Mouse (Mus musculus) urinary bladder, adult 2 months (tissue): ENCODE results near the gene Thrap3. TPM values are rescaled to one million over a fixed set of nuclear protein-coding genes. Genes with fewer than 3 reads are reported as not detected.
A peak's percentile ranks its signal among the peaks of the same experiment; 100 is the strongest.

Experiments used
- DNase-seq: peaks from one replicate; pipeline ENCODE4 v3.0.0; 2022; ENCODE audit warnings: low spot score
- polyA plus RNA-seq: library from polyadenylated mRNA; depleted of rRNA; stranded (reverse); fragments of >200 nt; gene quantifications from 2 replicates; pipeline ENCODE4 v1.2.3, GENCODE M21; 2012; rRNA removed

Thrap3 gene
- polyA plus RNA-seq, 1 experiment, result 111 TPM

- DNase-seq, result peak; percentile 16
Observed at GRCm38 (mm10) chr4:126146974-126147532, 55.5 kb downstream of the Thrap3 start.

GRCm38 (mm10) chr4:126145396-126145795, 57.2 kb downstream of the Thrap3 start:
- no peak for DNase-seq

GRCm38 (mm10) chr4:126141021-126141420, 61.5 kb downstream of the Thrap3 start:
- no peak for DNase-seq

DNA sequence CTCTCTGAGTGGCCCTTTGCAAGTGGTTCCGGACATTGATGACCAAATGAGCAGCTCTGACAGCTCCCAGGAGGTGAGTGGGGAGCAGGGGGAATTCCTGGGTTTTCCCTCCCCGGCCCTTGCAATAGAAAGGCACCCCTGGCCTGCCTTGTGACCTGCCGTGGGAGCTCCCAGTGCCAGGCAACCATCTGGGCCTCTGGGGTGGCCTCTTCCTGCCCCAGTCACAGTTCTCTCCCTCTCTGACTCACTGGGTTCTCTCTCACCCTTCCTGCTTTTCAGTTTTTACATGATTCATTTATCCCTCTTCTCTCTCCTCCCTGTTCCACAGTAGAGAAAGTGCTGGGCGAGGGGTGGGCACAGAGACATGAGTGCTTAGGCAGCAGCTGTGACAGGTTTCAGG, 64.8 kb downstream of the Thrap3 start:
- no peak for DNase-seq

DNA sequence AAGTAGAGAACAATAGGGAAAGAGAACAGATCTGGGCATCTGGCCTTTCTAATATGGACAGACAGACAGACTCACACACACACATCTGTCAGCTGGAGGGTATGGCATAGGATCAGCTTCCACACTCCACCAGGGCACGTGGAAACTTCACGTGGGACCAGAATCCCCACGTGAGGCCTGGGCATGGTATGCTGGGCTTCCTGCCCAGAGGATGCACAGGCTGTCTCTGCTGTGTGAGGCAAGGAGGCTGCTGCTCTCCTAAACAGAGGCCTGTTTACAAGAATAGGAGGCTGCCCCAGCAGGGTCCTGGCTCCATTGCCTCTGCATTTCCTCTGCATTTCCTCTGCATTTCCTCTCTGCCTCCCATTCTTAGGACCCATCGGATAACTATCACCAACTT, 67.9 kb downstream of the Thrap3 start:
- no peak for DNase-seq

- no peak for DNase-seq
Observed at GRCm38 (mm10) chr4:126134236-126134635, 68.3 kb downstream of the Thrap3 start.

DNA sequence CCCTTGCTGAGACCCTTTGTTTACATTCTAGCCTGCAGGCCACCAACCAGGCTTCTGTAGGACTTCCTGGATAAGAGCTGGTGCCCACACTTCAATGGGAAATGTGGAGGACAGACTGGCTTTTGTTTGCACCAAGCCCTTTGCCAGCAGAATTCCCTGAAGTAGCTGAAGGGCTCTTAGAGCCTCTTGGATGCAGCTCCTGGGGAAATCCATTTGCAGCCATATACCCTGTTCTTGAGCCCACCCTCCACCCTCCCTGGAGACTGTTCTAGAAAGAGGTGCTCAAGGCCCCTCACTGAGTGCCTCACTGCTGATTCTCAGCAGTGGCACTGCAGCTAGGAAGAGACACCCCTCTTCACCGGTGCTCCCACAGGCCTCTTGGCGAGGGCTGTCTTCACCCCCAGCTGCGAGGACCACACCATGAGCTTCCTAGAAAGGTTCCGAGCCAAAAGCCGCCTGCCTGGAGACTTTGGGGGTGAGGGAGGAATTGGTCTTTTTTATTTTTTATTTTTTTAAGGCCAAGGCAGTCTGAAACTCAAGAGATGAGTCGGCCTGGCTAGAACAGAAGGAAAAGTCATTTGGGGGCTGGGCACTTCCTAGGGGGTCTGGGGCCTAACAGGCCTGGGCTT, 69.8 kb downstream of the Thrap3 start:
- no peak for DNase-seq

GRCm38 (mm10) chr4:126131290-126132121, 71.1 kb downstream of the Thrap3 start:
- no peak for DNase-seq

DNA sequence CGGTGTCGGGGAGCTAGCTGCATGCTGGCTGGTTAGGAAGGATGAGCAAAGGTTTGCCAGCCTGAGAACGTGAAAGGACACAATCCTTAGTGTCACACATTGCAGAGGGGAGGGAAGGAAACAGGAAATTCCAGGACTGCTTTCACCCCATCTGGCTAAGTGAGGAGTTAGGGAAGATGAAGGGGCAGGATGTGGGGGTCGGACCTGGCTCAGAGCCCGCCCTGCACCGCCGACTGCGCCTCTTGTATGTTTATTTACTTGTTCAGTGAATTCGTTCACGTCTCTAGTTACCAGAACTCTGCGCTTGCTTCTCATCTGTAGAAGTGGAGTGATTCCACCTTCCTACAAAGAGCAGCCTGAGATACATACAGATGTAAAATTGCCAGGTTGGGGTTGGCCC, 72.1 kb downstream of the Thrap3 start:
- DNase-seq, result no peak

DNA sequence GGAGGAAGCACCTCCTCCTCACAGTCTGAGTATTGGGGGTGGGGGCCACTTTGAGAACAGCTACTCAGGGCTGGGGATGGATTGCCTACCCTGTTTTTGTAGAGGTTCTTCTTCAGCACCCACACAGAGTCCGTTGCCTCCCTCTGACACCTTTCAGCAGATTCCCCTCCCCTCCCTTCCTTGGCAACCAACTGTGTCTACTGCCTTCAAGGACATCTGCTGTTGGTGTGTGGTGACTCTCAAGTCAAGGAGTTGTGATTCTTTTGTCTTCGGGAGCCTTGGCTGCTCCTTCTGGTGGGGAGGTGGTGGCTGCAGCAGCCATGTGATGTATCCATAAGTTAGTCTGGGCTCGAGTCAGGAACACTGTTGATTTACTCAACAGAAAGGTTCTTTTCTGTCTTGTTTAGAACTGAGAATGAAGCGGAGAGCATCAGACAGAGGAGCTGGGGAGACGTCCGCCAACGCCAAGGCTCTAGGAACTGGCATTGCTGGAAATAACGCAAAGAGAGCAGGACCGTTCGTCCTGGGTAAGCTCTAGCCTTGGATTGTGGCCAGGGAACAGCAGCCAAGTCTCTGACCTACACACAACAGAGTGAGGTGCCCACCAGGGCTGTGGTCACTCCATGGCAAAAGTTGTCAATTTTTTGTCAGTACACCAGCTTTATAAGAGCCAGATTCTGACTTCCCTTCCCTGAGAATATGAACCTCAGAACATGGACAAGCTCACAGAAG, 79.1 kb downstream of the Thrap3 start:
- DNase-seq, result no peak

- no peak for DNase-seq
Observed at GRCm38 (mm10) chr4:126120506-126120905, 82.1 kb downstream of the Thrap3 start.

GRCm38 (mm10) chr4:126120052-126120451, 82.5 kb downstream of the Thrap3 start:
- DNase-seq, result no peak

DNA sequence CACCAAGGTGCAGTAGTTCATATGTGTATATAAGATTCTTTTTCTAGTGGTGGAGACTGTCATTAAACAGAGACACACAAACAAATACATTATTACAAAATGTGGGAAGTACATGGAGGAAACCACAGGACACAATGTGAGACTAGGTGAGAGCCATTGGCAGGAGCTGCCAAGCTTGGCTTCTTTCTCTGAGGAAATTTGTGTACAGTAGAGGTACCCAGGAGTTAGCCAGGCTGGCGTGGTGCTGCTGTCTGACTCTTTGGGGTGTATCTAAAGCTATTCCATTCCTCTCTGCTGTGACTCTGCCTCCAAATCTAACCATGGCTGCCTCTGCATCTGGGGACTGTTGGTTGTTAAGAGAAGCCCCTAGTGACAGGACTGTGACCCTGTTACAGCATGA, 83.5 kb downstream of the Thrap3 start:
- no peak for DNase-seq

GRCm38 (mm10) chr4:126118651-126119050, 83.9 kb downstream of the Thrap3 start:
- DNase-seq, result no peak

- no peak for DNase-seq
Observed at GRCm38 (mm10) chr4:126117116-126117515, 85.4 kb downstream of the Thrap3 start.

GRCm38 (mm10) chr4:126115871-126116521, 86.6 kb downstream of the Thrap3 start:
- DNase-seq, result no peak

- DNase-seq, result no peak
Observed at GRCm38 (mm10) chr4:126115411-126115810, 87.1 kb downstream of the Thrap3 start.

Other genes starting within 250 kb of the Thrap3 start
- gene Csf3r, start 178.2 kb downstream of the Thrap3 start, polyA plus RNA-seq, result 1.6 and 1.7 TPM in 2 replicates
- gene Mrps15, start 155.8 kb downstream of the Thrap3 start, polyA plus RNA-seq, result 44.0 and 51.4 TPM in 2 replicates
- gene Oscp1, start 144.2 kb downstream of the Thrap3 start, polyA plus RNA-seq, result 1.2 and 3.3 TPM in 2 replicates
- 48.2 and 49.5 TPM in 2 replicates for gene Lsm10, start 106.1 kb downstream of the Thrap3 start, polyA plus RNA-seq
- 26.3 and 40.8 TPM in 2 replicates for gene Stk40, start 98.8 kb downstream of the Thrap3 start, polyA plus RNA-seq
- gene Eva1b, start 55.0 kb downstream of the Thrap3 start, polyA plus RNA-seq, result 64.1 and 68.0 TPM in 2 replicates
- 10.1 and 11.8 TPM in 2 replicates for gene Sh3d21, start 39.3 kb downstream of the Thrap3 start, polyA plus RNA-seq
- gene Map7d1, start 53.6 kb upstream of the Thrap3 start, polyA plus RNA-seq, result 103 and 127 TPM in 2 replicates
- gene Trappc3, start 59.6 kb upstream of the Thrap3 start, polyA plus RNA-seq, result 85.7 and 101 TPM in 2 replicates
- 17.6 and 22.6 TPM in 2 replicates for gene Col8a2, start 84.0 kb upstream of the Thrap3 start, polyA plus RNA-seq
- 42.3 and 48.2 TPM in 2 replicates for gene Adprhl2, start 118.9 kb upstream of the Thrap3 start, polyA plus RNA-seq
- gene Tekt2, start 122.9 kb upstream of the Thrap3 start, polyA plus RNA-seq, result 25.8 and 40.1 TPM in 2 replicates
- 5.9 and 6.8 TPM in 2 replicates for gene Ago3, start 226.8 kb upstream of the Thrap3 start, polyA plus RNA-seq